Mouse (Mus musculus): Measurements from ENCODE around the gene Bckdhb. TPM values are rescaled to one million over a fixed set of nuclear protein-coding genes. Genes with fewer than 3 reads are reported as not detected.

Bckdhb gene
- polyA plus RNA-seq, 2 experiments, result 14.1 to 24.1 TPM

GRCm38 (mm10) chr9:84041631-84042277 lies 116.8 kb downstream of the Bckdhb start:
- ATAC-seq (ENCODE audit: insufficient read depth) (peak; percentile 33; the same call in 1 of the 2 replicates), DNase-seq (ENCODE audit: low read depth in 3 of 3, low spot score in 3 of 3) (no peak)
- H3K4me2 ChIP-seq (ENCODE audit: low read depth), result no peak overlapping the region
- TF ChIP-seq CTCF (IDR thresholded peaks at IDR 0.05; ENCODE audit: low read depth) (no peak), EP300 (IDR thresholded peaks at IDR 0.05; ENCODE audit: low read depth) (no peak)
- peaks cover 0 to 7% of the 10 kb centered on the region in 2 experiments; a peak in 3 of 4 replicates for H3K4me1 ChIP-seq (replicated peaks; ENCODE audit: control insufficient read depth in 2 of 2, insufficient read depth in 2 of 2, low read length in 1 of 2)
- H3K27me3 ChIP-seq (ENCODE audit: control insufficient read depth, insufficient read depth, low read length), result no peaks in the 10 kb centered on the region
- 58% methylated on average over 4 of the region's 4 CpGs for WGBS (ENCODE audit: insufficient replicate concordance)
- H3K4me3 ChIP-seq (ENCODE audit: insufficient read depth in 1 of 2, low read depth in 2 of 2, low read length in 2 of 2), result no peak overlapping the region
- no peak overlapping the region for H3K9ac ChIP-seq (replicated peaks)
- H3K9me3 ChIP-seq (ENCODE audit: control insufficient read depth, low read length), result no peaks in the 10 kb centered on the region
- no peaks in the 10 kb centered on the region for H3K36me3 ChIP-seq (replicated peaks; ENCODE audit: control insufficient read depth, insufficient read depth, low read depth)
- H3K27ac ChIP-seq, result no peak overlapping the region

GRCm38 (mm10) chr9:84042539-84042938 lies 117.6 kb downstream of the Bckdhb start:
- no peak overlapping the region for H3K4me3 ChIP-seq (ENCODE audit: insufficient read depth in 1 of 2, low read depth in 2 of 2, low read length in 2 of 2)
- no peaks in the 10 kb centered on the region for H3K9me3 ChIP-seq (ENCODE audit: control insufficient read depth, low read length)
- TF ChIP-seq CTCF (IDR thresholded peaks at IDR 0.05; ENCODE audit: low read depth) (no peak), EP300 (IDR thresholded peaks at IDR 0.05; ENCODE audit: low read depth) (no peak)
- H3K27me3 ChIP-seq (ENCODE audit: control insufficient read depth, insufficient read depth, low read length), result no peaks in the 10 kb centered on the region
- ATAC-seq (ENCODE audit: insufficient read depth), result peak; percentile 28; the same call in 1 of the 2 replicates
- no peak for DNase-seq (ENCODE audit: low read depth in 3 of 3, low spot score in 3 of 3)
- WGBS (ENCODE audit: insufficient replicate concordance), result 34% methylated on average over 3 of the region's 3 CpGs
- no peak overlapping the region for H3K27ac ChIP-seq
- H3K9ac ChIP-seq (replicated peaks), result no peak overlapping the region
- H3K36me3 ChIP-seq (replicated peaks; ENCODE audit: control insufficient read depth, insufficient read depth, low read depth), result no peaks in the 10 kb centered on the region
- H3K4me1 ChIP-seq (replicated peaks; ENCODE audit: control insufficient read depth in 2 of 2, insufficient read depth in 2 of 2, low read length in 1 of 2), result peaks cover 0 to 7% of the 10 kb centered on the region in 2 experiments; a peak in 3 of 4 replicates
- no peak overlapping the region for H3K4me2 ChIP-seq (ENCODE audit: low read depth)

GRCm38 (mm10) chr9:84044136-84044535 lies 119.2 kb downstream of the Bckdhb start:
- no peaks in the 10 kb centered on the region for H3K36me3 ChIP-seq (replicated peaks; ENCODE audit: control insufficient read depth, insufficient read depth, low read depth)
- no peaks in the 10 kb centered on the region for H3K27me3 ChIP-seq (ENCODE audit: control insufficient read depth, insufficient read depth, low read length)
- no peak overlapping the region for H3K4me3 ChIP-seq (ENCODE audit: insufficient read depth in 1 of 2, low read depth in 2 of 2, low read length in 2 of 2)
- no peak overlapping the region for H3K4me2 ChIP-seq (ENCODE audit: low read depth)
- DNase-seq (ENCODE audit: low read depth in 3 of 3, low spot score in 3 of 3) (no peak), ATAC-seq (ENCODE audit: insufficient read depth) (no peak)
- H3K4me1 ChIP-seq (replicated peaks; ENCODE audit: control insufficient read depth in 2 of 2, insufficient read depth in 2 of 2, low read length in 1 of 2), result peaks cover 0 to 7% of the 10 kb centered on the region in 2 experiments; a peak in 3 of 4 replicates
- TF ChIP-seq CTCF (IDR thresholded peaks at IDR 0.05; ENCODE audit: low read depth), result no peak
- TF ChIP-seq EP300 (IDR thresholded peaks at IDR 0.05; ENCODE audit: low read depth), result no peak
- WGBS (ENCODE audit: insufficient replicate concordance), result 84% methylated on average over 6 of the region's 6 CpGs
- H3K9ac ChIP-seq (replicated peaks), result no peak overlapping the region
- no peak overlapping the region for H3K27ac ChIP-seq
- H3K9me3 ChIP-seq (ENCODE audit: control insufficient read depth, low read length), result no peaks in the 10 kb centered on the region

GRCm38 (mm10) chr9:84045632-84046031 lies 120.7 kb downstream of the Bckdhb start:
- Histone ChIP-seq H3K36me3 (replicated peaks; ENCODE audit: control insufficient read depth, insufficient read depth, low read depth) (no peaks in the 10 kb centered on the region), H3K4me2 (ENCODE audit: low read depth) (no peak overlapping the region), H3K27me3 (ENCODE audit: control insufficient read depth, insufficient read depth, low read length) (no peaks in the 10 kb centered on the region), H3K9ac (replicated peaks) (no peak overlapping the region), H3K4me1 (replicated peaks; ENCODE audit: control insufficient read depth in 2 of 2, insufficient read depth in 2 of 2, low read length in 1 of 2) (peaks cover 0 to 7% of the 10 kb centered on the region in 2 experiments; a peak in 3 of 4 replicates), H3K27ac (no peak overlapping the region), H3K9me3 (ENCODE audit: control insufficient read depth, low read length) (no peaks in the 10 kb centered on the region), H3K4me3 (ENCODE audit: insufficient read depth in 1 of 2, low read depth in 2 of 2, low read length in 2 of 2) (no peak overlapping the region)
- DNase-seq (ENCODE audit: low read depth in 3 of 3, low spot score in 3 of 3) (no peak), ATAC-seq (ENCODE audit: insufficient read depth) (no peak)
- no peak for TF ChIP-seq CTCF (IDR thresholded peaks at IDR 0.05; ENCODE audit: low read depth)
- no peak for TF ChIP-seq EP300 (IDR thresholded peaks at IDR 0.05; ENCODE audit: low read depth)
- 79% methylated on average over 2 of the region's 2 CpGs for WGBS (ENCODE audit: insufficient replicate concordance)

GRCm38 (mm10) chr9:84046334-84046733 lies 121.4 kb downstream of the Bckdhb start:
- no peak overlapping the region for H3K4me3 ChIP-seq (ENCODE audit: insufficient read depth in 1 of 2, low read depth in 2 of 2, low read length in 2 of 2)
- no peak for ATAC-seq (ENCODE audit: insufficient read depth)
- no peaks in the 10 kb centered on the region for H3K27me3 ChIP-seq (ENCODE audit: control insufficient read depth, insufficient read depth, low read length)
- no peak for TF ChIP-seq EP300 (IDR thresholded peaks at IDR 0.05; ENCODE audit: low read depth)
- TF ChIP-seq CTCF (IDR thresholded peaks at IDR 0.05; ENCODE audit: low read depth), result no peak
- H3K36me3 ChIP-seq (replicated peaks; ENCODE audit: control insufficient read depth, insufficient read depth, low read depth), result no peaks in the 10 kb centered on the region
- no peaks in the 10 kb centered on the region for H3K9me3 ChIP-seq (ENCODE audit: control insufficient read depth, low read length)
- WGBS (ENCODE audit: insufficient replicate concordance), result 81% methylated on average over 12 of the region's 12 CpGs
- H3K4me1 ChIP-seq (replicated peaks; ENCODE audit: control insufficient read depth in 2 of 2, insufficient read depth in 2 of 2, low read length in 1 of 2), result peaks cover 0 to 7% of the 10 kb centered on the region in 2 experiments; a peak in 3 of 4 replicates
- H3K9ac ChIP-seq (replicated peaks), result no peak overlapping the region
- H3K4me2 ChIP-seq (ENCODE audit: low read depth), result no peak overlapping the region
- no peak overlapping the region for H3K27ac ChIP-seq
- no peak for DNase-seq (ENCODE audit: low read depth in 3 of 3, low spot score in 3 of 3)

All from liver, embryonic 14.5 days (tissue).